Mouse (Mus musculus): ENCODE measurements at regions not wholly inside any gene's neighbourhood (a gene's known extent, or its start where the extent isn't known, plus 50 kb on each side); places are given as distances from the start of the nearest gene placed in this dataset.

DNA sequence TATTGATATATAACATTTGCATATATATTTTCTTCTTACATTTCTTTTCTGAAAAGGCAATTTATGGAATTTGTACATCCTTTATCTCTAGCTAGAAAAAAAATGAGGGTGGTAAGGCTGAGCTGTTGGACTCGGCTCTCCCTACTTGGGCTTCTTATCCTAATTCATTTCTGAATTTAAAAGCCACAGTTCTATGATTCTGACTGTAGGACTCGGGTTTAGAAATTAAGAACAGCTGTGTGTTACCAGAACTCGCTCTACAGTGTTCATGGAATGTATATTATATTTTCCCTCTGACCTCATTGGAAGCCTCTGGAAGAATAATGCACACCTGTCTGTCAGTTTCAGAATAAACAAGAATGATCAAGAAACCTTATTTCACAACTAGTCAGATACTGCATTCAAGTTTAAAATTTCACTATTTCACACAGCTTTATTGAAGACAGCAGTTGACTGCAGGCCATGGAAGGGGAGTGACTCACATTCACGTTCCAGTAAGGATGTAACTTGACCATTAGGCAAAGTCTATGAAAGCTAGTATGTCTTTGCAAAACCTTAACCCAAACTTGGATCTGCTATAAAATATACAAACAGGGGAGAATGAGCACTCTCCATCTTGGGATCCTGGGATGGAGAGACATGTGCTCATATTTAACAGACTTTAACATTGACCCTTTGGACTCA, 207.4 kb downstream of the Papss1 start:
- Histone ChIP-seq H3K4me2 (replicated peaks) (no peak overlapping the region), H3K9ac (no peak overlapping the region), H3K27me3 (replicated peaks) (no peaks in the 10 kb centered on the region), H3K36me3 (no peaks in the 10 kb centered on the region), H3K4me1 (no peaks in the 10 kb centered on the region), H3K9me3 (no peaks in the 10 kb centered on the region), H3K27ac (no peak overlapping the region), H3K4me3 (no peak overlapping the region)
- 75% methylated on average over 4 of the region's 4 CpGs for WGBS
- no peak for ATAC-seq (ENCODE audit: low FRiP score, low read depth)

DNA sequence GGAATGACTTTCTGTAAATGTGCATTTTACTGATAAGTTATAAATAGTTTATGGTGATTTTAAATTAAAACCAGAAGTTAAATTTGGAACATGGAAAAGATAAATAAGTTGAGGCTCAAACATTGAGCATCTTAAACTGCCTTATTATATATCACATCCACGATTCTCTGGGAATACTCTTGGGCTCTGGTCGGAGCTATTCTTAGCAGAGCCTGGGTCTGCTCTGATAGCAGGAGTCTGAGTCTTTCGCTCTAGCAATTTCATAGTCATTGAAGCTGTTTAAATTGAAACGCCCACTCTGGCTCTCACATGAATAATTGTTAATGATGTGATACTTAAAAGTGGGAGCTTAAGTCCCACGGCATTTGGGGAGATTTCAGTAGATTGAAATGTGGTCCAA, 208.0 kb downstream of the Papss1 start:
- no peaks in the 10 kb centered on the region for H3K27me3 ChIP-seq (replicated peaks)
- no peaks in the 10 kb centered on the region for H3K4me1 ChIP-seq
- no peak overlapping the region for H3K4me3 ChIP-seq
- H3K4me2 ChIP-seq (replicated peaks) = no peak overlapping the region
- ATAC-seq (ENCODE audit: low FRiP score, low read depth) = no peak
- H3K9ac ChIP-seq = no peak overlapping the region
- H3K27ac ChIP-seq = no peak overlapping the region
- H3K9me3 ChIP-seq = no peaks in the 10 kb centered on the region
- WGBS = 89% methylated on average over 5 of the region's 5 CpGs
- no peaks in the 10 kb centered on the region for H3K36me3 ChIP-seq

DNA sequence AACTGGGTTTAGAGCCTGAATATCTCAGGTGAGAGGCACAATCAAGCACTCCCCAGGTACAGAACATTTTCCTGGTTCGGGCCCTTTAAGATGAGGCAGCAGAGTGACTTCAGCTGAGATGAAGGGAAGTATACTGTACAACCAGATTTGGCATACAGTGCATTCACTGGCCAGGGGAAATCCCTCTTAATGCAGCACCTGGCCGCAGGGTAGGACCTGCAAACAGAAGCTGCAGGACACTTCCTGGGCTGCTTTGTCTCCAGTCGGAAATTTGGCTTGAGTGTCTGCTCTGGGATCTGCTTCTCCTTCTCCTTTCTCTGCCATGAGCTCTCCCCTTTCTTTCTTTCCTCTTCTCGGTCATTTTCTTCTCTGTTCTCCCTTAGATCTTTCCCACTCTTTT, 210.9 kb downstream of the Papss1 start:
- Histone ChIP-seq H3K4me1 (no peaks in the 10 kb centered on the region), H3K27ac (no peak overlapping the region), H3K36me3 (no peaks in the 10 kb centered on the region), H3K9me3 (no peaks in the 10 kb centered on the region), H3K9ac (no peak overlapping the region), H3K4me2 (replicated peaks) (no peak overlapping the region), H3K4me3 (no peak overlapping the region), H3K27me3 (replicated peaks) (no peaks in the 10 kb centered on the region)
- WGBS = 79% methylated on average over 4 of the region's 4 CpGs
- no peak for ATAC-seq (ENCODE audit: low FRiP score, low read depth)

DNA sequence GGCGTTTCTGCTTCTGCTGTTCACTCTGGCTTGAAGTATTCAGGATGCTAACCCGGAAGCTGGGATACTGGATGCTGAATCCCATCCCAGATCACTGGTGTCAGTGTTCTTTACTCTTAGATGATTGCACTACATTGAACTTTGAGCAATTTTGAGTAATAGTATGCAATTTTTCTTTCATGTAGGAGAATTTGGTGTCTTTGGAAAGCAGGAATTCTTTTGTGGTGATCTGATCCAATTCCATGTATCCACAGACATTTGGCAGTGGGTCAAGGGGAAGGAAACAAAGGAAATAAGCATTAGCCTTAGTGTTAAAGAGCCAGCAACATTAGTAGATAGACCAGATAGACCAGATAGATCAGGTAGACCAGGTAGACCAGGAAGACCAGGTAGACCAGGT, 212.1 kb downstream of the Papss1 start:
- no peak overlapping the region for H3K4me3 ChIP-seq
- H3K36me3 ChIP-seq = no peaks in the 10 kb centered on the region
- 79% methylated on average over 2 of the region's 2 CpGs for WGBS
- H3K4me1 ChIP-seq = no peaks in the 10 kb centered on the region
- no peaks in the 10 kb centered on the region for H3K9me3 ChIP-seq
- no peak for ATAC-seq (ENCODE audit: low FRiP score, low read depth)
- no peak overlapping the region for H3K4me2 ChIP-seq (replicated peaks)
- no peak overlapping the region for H3K27ac ChIP-seq
- no peak overlapping the region for H3K9ac ChIP-seq
- no peaks in the 10 kb centered on the region for H3K27me3 ChIP-seq (replicated peaks)

DNA sequence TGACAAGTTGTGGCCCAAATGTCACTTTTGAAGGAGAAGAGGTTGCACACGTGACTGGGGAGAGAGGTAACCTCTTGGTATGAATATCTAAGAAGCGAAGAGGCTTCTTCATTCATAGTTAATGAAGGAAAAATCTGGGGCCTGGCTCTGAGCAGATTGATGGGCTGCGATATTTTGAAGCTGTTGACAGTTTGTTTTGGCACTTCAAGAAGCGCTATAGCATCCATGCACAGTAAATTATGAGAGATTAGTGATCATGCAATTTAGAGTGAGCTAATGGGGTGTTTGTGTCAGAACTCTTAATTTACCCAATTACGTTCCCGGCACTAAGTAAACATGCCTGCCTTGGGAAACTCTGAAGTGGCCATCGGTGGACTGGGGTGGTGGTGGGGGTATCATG, 215.2 kb downstream of the Papss1 start:
- WGBS = 81% methylated on average over 7 of the region's 7 CpGs
- no peaks in the 10 kb centered on the region for H3K27me3 ChIP-seq (replicated peaks)
- H3K4me1 ChIP-seq = no peaks in the 10 kb centered on the region
- H3K4me3 ChIP-seq = no peak overlapping the region
- no peak overlapping the region for H3K9ac ChIP-seq
- no peak overlapping the region for H3K4me2 ChIP-seq (replicated peaks)
- no peaks in the 10 kb centered on the region for H3K9me3 ChIP-seq
- no peak overlapping the region for H3K27ac ChIP-seq
- no peaks in the 10 kb centered on the region for H3K36me3 ChIP-seq
- no peak for ATAC-seq (ENCODE audit: low FRiP score, low read depth)

DNA sequence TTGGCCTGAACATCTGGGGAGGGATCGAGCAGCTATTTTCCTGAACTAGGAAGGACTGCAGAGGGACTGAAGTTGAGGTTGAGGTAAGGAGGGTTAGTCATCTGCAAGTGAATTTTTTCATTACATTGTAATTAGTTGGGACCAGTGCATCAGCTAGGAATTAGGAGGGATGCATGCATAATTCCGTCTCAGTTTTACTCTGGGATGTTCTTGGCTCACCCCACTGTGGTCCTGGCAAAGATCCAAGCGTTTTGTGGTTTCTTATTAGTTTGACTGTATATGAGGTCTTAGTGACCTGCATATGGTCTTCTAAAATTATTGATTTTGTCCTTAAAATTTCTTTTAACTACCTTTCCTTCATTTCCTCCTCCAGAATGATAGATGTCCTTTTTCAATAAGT, 221.0 kb downstream of the Papss1 start:
- H3K9me3 ChIP-seq = no peaks in the 10 kb centered on the region
- no peak overlapping the region for H3K4me2 ChIP-seq (replicated peaks)
- no peak overlapping the region for H3K9ac ChIP-seq
- no peak for ATAC-seq (ENCODE audit: low FRiP score, low read depth)
- H3K27ac ChIP-seq = no peak overlapping the region
- no peaks in the 10 kb centered on the region for H3K27me3 ChIP-seq (replicated peaks)
- no peaks in the 10 kb centered on the region for H3K36me3 ChIP-seq
- H3K4me3 ChIP-seq = no peak overlapping the region
- H3K4me1 ChIP-seq = no peaks in the 10 kb centered on the region
- 91% methylated on average over 3 of the region's 3 CpGs for WGBS

DNA sequence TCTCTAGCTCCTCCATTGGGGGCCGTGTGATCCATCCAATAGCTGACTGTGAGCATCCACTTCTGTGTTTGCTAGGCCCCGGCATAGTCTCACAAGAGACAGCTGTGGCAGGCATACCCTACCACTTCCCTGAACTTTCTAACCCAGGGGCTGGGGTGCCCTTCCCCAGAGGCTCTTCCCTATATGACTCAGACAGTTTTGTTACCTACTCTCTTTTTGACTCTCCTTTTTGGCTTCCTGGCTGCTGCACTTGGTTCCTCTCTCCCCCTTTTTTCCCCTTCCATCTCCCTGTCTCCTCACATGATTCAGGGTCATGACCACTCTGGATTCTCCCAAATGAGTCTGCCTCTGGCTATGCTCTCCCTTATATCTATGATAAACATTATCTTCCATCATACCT, 223.8 kb downstream of the Papss1 start:
- Histone ChIP-seq H3K9ac (no peak overlapping the region), H3K27me3 (replicated peaks) (no peaks in the 10 kb centered on the region), H3K4me1 (no peaks in the 10 kb centered on the region), H3K9me3 (no peaks in the 10 kb centered on the region), H3K27ac (no peak overlapping the region), H3K4me3 (no peak overlapping the region), H3K4me2 (replicated peaks) (no peak overlapping the region), H3K36me3 (no peaks in the 10 kb centered on the region)
- ATAC-seq (ENCODE audit: low FRiP score, low read depth) = no peak
- 78% methylated on average over 2 of the region's 2 CpGs for WGBS

DNA sequence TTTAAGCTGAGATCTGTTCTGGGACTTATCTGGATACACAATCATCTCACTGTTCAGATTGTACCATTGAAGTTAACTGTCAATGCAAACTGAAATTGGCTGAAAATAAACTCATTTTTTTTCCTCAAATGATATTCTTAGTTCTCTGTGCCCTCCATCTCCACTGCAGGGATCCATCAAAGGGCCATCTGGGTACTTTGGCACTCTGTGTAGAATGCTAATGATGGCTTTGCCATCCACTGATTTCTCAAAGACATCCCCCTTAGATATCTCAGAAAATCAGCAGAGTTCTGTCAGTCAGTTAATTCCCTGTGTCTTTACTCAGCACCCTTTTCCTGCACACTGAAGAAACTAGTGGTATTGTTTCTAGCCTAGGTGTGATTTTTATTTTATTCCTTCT, 224.6 kb downstream of the Papss1 start:
- no peak overlapping the region for H3K4me2 ChIP-seq (replicated peaks)
- no peaks in the 10 kb centered on the region for H3K4me1 ChIP-seq
- no peaks in the 10 kb centered on the region for H3K9me3 ChIP-seq
- no peak overlapping the region for H3K27ac ChIP-seq
- ATAC-seq (ENCODE audit: low FRiP score, low read depth) = no peak
- no peak overlapping the region for H3K9ac ChIP-seq
- H3K4me3 ChIP-seq = no peak overlapping the region
- H3K36me3 ChIP-seq = no peaks in the 10 kb centered on the region
- H3K27me3 ChIP-seq (replicated peaks) = no peaks in the 10 kb centered on the region

DNA sequence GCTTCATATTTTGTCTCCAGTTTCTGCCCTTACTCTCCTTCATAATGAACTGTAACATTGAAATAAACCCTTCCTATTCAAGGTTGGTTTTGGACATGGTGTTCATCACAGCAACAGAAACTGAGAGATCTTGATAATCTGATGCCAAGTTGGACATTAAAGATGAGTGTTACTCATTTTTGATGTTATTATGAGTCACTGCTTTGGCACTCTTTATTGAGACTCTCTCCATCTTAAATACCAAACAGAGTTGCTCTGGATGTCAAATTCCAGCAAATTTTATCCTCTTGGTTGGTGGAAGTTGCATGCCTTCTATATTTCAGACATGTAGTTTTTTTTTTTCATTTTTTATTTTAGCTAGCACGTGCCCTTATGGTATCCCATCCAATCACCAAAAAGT, 229.5 kb downstream of the Papss1 start:
- Histone ChIP-seq H3K36me3 (no peaks in the 10 kb centered on the region), H3K4me2 (replicated peaks) (no peak overlapping the region), H3K9me3 (no peaks in the 10 kb centered on the region), H3K9ac (no peak overlapping the region), H3K4me1 (no peaks in the 10 kb centered on the region), H3K27me3 (replicated peaks) (no peaks in the 10 kb centered on the region), H3K4me3 (no peak overlapping the region), H3K27ac (no peak overlapping the region)
- ATAC-seq (ENCODE audit: low FRiP score, low read depth) = no peak
- WGBS = 80% methylated on average over 1 of the region's 1 CpGs

DNA sequence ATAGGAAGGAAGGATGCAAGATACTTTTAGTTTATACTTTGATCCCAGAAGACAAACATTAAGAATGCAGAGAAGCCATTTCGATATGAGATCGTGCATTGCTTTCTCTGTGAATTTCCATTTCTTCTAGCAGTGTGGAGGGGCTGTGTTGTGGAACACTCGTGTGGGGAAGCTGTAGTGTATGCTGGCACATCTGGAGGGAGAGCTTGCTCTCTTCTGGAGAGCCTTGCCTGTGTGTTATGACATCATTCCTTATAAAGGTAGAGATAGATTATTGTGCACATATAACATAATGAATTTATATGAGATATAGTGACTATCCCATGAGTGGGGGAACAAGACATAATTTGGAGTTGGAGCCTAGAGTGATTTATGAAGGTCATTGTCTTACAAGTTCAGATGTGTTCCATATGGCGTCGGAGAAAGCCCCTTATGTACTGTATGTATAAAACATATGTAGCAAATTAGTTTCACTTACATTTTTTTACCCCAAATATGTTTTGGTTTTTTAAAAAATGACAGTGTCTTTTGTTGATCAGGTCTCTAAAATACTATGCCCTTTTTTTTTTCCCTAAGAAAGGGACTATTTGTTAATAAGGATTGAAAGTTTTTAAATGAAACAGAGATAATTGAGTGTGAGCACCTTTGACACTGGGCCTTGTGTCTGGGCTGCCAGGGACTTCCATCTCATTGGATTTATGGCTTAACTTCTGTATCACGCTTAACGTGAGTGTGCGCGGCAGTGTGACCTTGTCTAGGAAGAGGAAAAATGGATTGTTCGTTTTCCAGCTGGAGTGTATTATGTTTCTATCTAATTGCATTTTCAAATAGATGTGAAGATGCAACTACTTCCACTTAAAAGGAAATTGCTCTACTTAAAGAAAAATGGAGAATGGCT, 230.8 kb downstream of the Papss1 start:
- Histone ChIP-seq H3K4me3 (no peak overlapping the region), H3K27me3 (replicated peaks) (no peaks in the 10 kb centered on the region), H3K27ac (no peak overlapping the region), H3K9ac (no peak overlapping the region), H3K4me1 (no peaks in the 10 kb centered on the region), H3K9me3 (no peaks in the 10 kb centered on the region), H3K36me3 (no peaks in the 10 kb centered on the region), H3K4me2 (replicated peaks) (no peak overlapping the region)
- ATAC-seq (ENCODE audit: low FRiP score, low read depth) = no peak
- WGBS = 49% methylated on average over 10 of the region's 10 CpGs

DNA sequence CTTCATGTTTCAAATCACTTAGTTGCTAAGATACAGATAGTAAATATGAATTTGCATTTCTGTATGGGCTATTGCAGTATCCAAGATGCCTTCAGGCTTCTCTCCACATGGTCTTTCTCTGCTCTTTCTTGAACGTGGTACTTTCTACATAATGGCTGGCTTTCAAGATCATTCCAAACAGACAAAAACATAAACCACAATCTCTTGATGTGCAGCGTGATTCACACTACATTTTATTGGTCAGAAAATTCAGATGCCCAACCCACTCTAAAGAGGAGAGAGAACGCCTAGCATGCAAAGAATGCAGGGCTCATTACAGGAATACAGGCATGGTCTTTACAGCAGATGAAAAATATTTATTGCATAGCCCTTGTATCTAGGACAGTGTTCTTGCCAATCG, 235.2 kb downstream of the Papss1 start:
- no peaks in the 10 kb centered on the region for H3K4me1 ChIP-seq
- no peak overlapping the region for H3K27ac ChIP-seq
- H3K4me2 ChIP-seq (replicated peaks) = no peak overlapping the region
- no peaks in the 10 kb centered on the region for H3K27me3 ChIP-seq (replicated peaks)
- H3K9me3 ChIP-seq = no peaks in the 10 kb centered on the region
- WGBS = 79% methylated on average over 4 of the region's 4 CpGs
- H3K36me3 ChIP-seq = no peaks in the 10 kb centered on the region
- ATAC-seq (ENCODE audit: low FRiP score, low read depth) = no peak
- H3K9ac ChIP-seq = no peak overlapping the region
- no peak overlapping the region for H3K4me3 ChIP-seq

DNA sequence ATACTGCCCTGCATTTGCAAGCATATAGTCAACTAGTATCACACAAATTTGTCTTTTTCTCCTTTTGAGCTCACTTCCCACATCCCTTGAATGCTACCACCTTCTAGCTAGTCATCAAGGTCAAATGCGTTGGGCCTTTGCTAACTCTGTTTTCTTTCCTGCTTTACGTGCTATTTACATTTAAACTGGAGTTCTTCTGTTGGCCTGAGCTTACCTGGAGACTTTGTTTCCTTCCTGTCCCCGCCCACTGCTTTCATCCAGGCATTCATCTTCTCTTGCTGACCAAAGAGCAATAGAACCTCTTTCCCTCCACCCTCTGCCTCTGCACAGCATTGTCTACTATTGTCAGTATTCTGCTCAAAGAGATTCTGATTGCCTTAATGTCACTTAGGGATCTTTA, 237.0 kb downstream of the Papss1 start:
- WGBS = 74% methylated on average over 3 of the region's 3 CpGs
- no peak overlapping the region for H3K9ac ChIP-seq
- no peaks in the 10 kb centered on the region for H3K36me3 ChIP-seq
- H3K27me3 ChIP-seq (replicated peaks) = no peaks in the 10 kb centered on the region
- H3K4me1 ChIP-seq = no peaks in the 10 kb centered on the region
- no peaks in the 10 kb centered on the region for H3K9me3 ChIP-seq
- H3K4me3 ChIP-seq = no peak overlapping the region
- H3K4me2 ChIP-seq (replicated peaks) = no peak overlapping the region
- no peak for ATAC-seq (ENCODE audit: low FRiP score, low read depth)
- no peak overlapping the region for H3K27ac ChIP-seq

DNA sequence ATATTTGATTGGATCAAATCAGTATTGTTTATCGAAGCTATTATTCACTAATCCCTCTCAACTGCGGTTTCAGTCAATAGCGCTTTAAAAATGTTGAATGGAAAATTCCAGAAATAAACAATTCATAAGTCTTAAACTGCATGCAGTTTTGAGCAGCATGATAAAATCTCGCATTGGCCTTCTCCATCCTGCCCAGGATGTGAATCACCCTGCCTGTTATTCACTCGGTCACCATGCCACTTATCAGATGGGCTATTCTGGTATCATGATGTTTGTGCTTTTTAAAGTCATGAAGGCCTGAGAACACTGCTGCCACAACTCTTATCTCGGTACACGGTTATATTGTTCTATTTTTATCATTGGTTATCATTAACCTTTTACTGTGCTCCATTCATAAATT, 238.3 kb downstream of the Papss1 start:
- H3K9ac ChIP-seq = no peak overlapping the region
- no peaks in the 10 kb centered on the region for H3K27me3 ChIP-seq (replicated peaks)
- no peaks in the 10 kb centered on the region for H3K4me1 ChIP-seq
- H3K4me3 ChIP-seq = no peak overlapping the region
- no peaks in the 10 kb centered on the region for H3K36me3 ChIP-seq
- 89% methylated on average over 7 of the region's 7 CpGs for WGBS
- no peak overlapping the region for H3K27ac ChIP-seq
- no peaks in the 10 kb centered on the region for H3K9me3 ChIP-seq
- no peak overlapping the region for H3K4me2 ChIP-seq (replicated peaks)
- ATAC-seq (ENCODE audit: low FRiP score, low read depth) = no peak

Measured in neural tube, embryonic 12.5 days (tissue).